Mouse (Mus musculus): Measurements from ENCODE around the gene Tulp2. TPM values are rescaled to one million over a fixed set of nuclear protein-coding genes. Genes with fewer than 3 reads are reported as not detected.

Tulp2 gene
- 0.06 TPM for polyA plus RNA-seq (2012; fragmentation: generic; extraction: Trizol)

- H3K4me3 ChIP-seq: no peak within 1 kb of the TSS
- H3K4me2 ChIP-seq (ENCODE audit: low read depth): no peak within 1 kb of the TSS
- H3ac ChIP-seq (ENCODE audit: control insufficient read depth, insufficient read length): no peak within 1 kb of the TSS
- TF ChIP-seq USF1 (IDR thresholded peaks at IDR 0.05; ENCODE audit: low read depth) (peak; percentile 36), TCF12 (IDR thresholded peaks at IDR 0.05; ENCODE audit: insufficient read depth, poor library complexity, severe bottlenecking) (no peak)
- no peaks in the 10 kb centered on the region for H3K36me3 ChIP-seq (ENCODE audit: control insufficient read depth, insufficient read depth)
- no peaks in the 10 kb centered on the region for H3K79me2 ChIP-seq (ENCODE audit: control insufficient read depth, insufficient read depth)
- H3K27me3 ChIP-seq (ENCODE audit: control insufficient read depth, insufficient read depth, insufficient read length): no peaks in the 10 kb centered on the region
Measured at GRCm38 (mm10) chr7:45481374-45481927, at the start of gene Tulp2. TSS of gene Tulp2 (plus strand) at chr7:45481877.

GRCm38 (mm10) chr7:45433835-45434202 is 47.9 kb upstream of the Tulp2 start:
- peak overlapping the region; percentile 96 for H3K4me2 ChIP-seq (ENCODE audit: low read depth)
- no peak for TF ChIP-seq MAX (IDR thresholded peaks at IDR 0.05; ENCODE audit: low read depth)
- no peak for TF ChIP-seq CEBPB (IDR thresholded peaks at IDR 0.05; ENCODE audit: insufficient read depth, poor library complexity, severe bottlenecking)
- H3ac ChIP-seq (ENCODE audit: control insufficient read depth, insufficient read length): peak overlapping the region; percentile 15
- H3K4me3 ChIP-seq: peak overlapping the region; percentile 92
- H3K79me2 ChIP-seq (ENCODE audit: control insufficient read depth, insufficient read depth): peaks cover 62% of the 10 kb centered on the region
- H3K36me3 ChIP-seq (ENCODE audit: control insufficient read depth, insufficient read depth): peaks cover 9% of the 10 kb centered on the region
- no peaks in the 10 kb centered on the region for H3K27me3 ChIP-seq (ENCODE audit: control insufficient read depth, insufficient read depth, insufficient read length)

GRCm38 (mm10) chr7:45434203-45435015 is 47.3 kb upstream of the Tulp2 start, which contains the start of gene Gys1:
TSS of gene Gys1 (plus strand) at chr7:45434844.
- Histone ChIP-seq H3K36me3 (ENCODE audit: control insufficient read depth, insufficient read depth) (peaks cover 7% of the 10 kb centered on the region), H3K79me2 (ENCODE audit: control insufficient read depth, insufficient read depth) (peaks cover 62% of the 10 kb centered on the region), H3ac (ENCODE audit: control insufficient read depth, insufficient read length) (peak within 1 kb of the TSS; percentile 15), H3K4me3 (peak within 1 kb of the TSS; percentile 92), H3K4me2 (ENCODE audit: low read depth) (peak within 1 kb of the TSS; percentile 96), H3K27me3 (ENCODE audit: control insufficient read depth, insufficient read depth, insufficient read length) (no peaks in the 10 kb centered on the region)
- TF ChIP-seq MAX (IDR thresholded peaks at IDR 0.05; ENCODE audit: low read depth) (no peak), REST (IDR thresholded peaks at IDR 0.05; ENCODE audit: insufficient read depth, insufficient read length) (no peak), USF1 (IDR thresholded peaks at IDR 0.05; ENCODE audit: low read depth) (no peak), TCF12 (IDR thresholded peaks at IDR 0.05; ENCODE audit: insufficient read depth, poor library complexity, severe bottlenecking) (no peak), POLR2A (IDR thresholded peaks at IDR 0.05; ENCODE audit: insufficient read length, low read depth) (peak; percentile 84), MYOD1 (IDR thresholded peaks at IDR 0.05; ENCODE audit: control insufficient read depth in 1 of 3, insufficient read length in 2 of 3, low read depth in 2 of 3) (peak in 1 of 3 experiments; percentile 71), POLR2AphosphoS2 (IDR thresholded peaks at IDR 0.05; ENCODE audit: insufficient read length, low read depth) (peak; percentile 81), MYOG (IDR thresholded peaks at IDR 0.05; ENCODE audit: control insufficient read depth in 1 of 3, insufficient read depth in 1 of 3, insufficient read length in 2 of 3, low read depth in 2 of 3) (peak in 1 of 3 experiments; percentile 73), CEBPB (IDR thresholded peaks at IDR 0.05; ENCODE audit: insufficient read depth, poor library complexity, severe bottlenecking) (peak; percentile 86), E2F4 (IDR thresholded peaks at IDR 0.05; ENCODE audit: insufficient read depth) (no peak), SRF (IDR thresholded peaks at IDR 0.05; ENCODE audit: control insufficient read depth, insufficient read length, low read depth) (peak; percentile 93)

- Histone ChIP-seq H3K4me3 (peak overlapping the region; percentile 92), H3K79me2 (ENCODE audit: control insufficient read depth, insufficient read depth) (peaks cover 62% of the 10 kb centered on the region), H3K27me3 (ENCODE audit: control insufficient read depth, insufficient read depth, insufficient read length) (no peaks in the 10 kb centered on the region), H3K4me2 (ENCODE audit: low read depth) (peak overlapping the region; percentile 96), H3ac (ENCODE audit: control insufficient read depth, insufficient read length) (peak overlapping the region; percentile 15), H3K36me3 (ENCODE audit: control insufficient read depth, insufficient read depth) (peaks cover 11% of the 10 kb centered on the region)
- no peak for TF ChIP-seq SRF (IDR thresholded peaks at IDR 0.05; ENCODE audit: control insufficient read depth, insufficient read length, low read depth)
- TF ChIP-seq MYOD1 (IDR thresholded peaks at IDR 0.05; ENCODE audit: control insufficient read depth in 1 of 3, insufficient read length in 2 of 3, low read depth in 2 of 3): no peak
- TF ChIP-seq POLR2A (IDR thresholded peaks at IDR 0.05; ENCODE audit: insufficient read length, low read depth): no peak
- TF ChIP-seq REST (IDR thresholded peaks at IDR 0.05; ENCODE audit: insufficient read depth, insufficient read length): no peak
- TF ChIP-seq MYOG (IDR thresholded peaks at IDR 0.05; ENCODE audit: control insufficient read depth in 1 of 3, insufficient read depth in 1 of 3, insufficient read length in 2 of 3, low read depth in 2 of 3): no peak
- TF ChIP-seq POLR2AphosphoS2 (IDR thresholded peaks at IDR 0.05; ENCODE audit: insufficient read length, low read depth): no peak
- TF ChIP-seq USF1 (IDR thresholded peaks at IDR 0.05; ENCODE audit: low read depth): no peak
- TF ChIP-seq TCF12 (IDR thresholded peaks at IDR 0.05; ENCODE audit: insufficient read depth, poor library complexity, severe bottlenecking): no peak
- TF ChIP-seq CEBPB (IDR thresholded peaks at IDR 0.05; ENCODE audit: insufficient read depth, poor library complexity, severe bottlenecking): no peak
- TF ChIP-seq TCF3 (IDR thresholded peaks at IDR 0.05; ENCODE audit: insufficient read length, low read depth): no peak
- no peak for TF ChIP-seq E2F4 (IDR thresholded peaks at IDR 0.05; ENCODE audit: insufficient read depth)
- no peak for TF ChIP-seq MAX (IDR thresholded peaks at IDR 0.05; ENCODE audit: low read depth)
Measured at GRCm38 (mm10) chr7:45435038-45435437, 46.6 kb upstream of the Tulp2 start.

GRCm38 (mm10) chr7:45436444-45436843 is 45.2 kb upstream of the Tulp2 start:
- H3ac ChIP-seq (ENCODE audit: control insufficient read depth, insufficient read length): no peak overlapping the region
- no peaks in the 10 kb centered on the region for H3K27me3 ChIP-seq (ENCODE audit: control insufficient read depth, insufficient read depth, insufficient read length)
- peak overlapping the region; percentile 92 for H3K4me3 ChIP-seq
- peaks cover 55% of the 10 kb centered on the region for H3K79me2 ChIP-seq (ENCODE audit: control insufficient read depth, insufficient read depth)
- TF ChIP-seq POLR2AphosphoS2 (IDR thresholded peaks at IDR 0.05; ENCODE audit: insufficient read length, low read depth) (no peak), REST (IDR thresholded peaks at IDR 0.05; ENCODE audit: insufficient read depth, insufficient read length) (no peak), SRF (IDR thresholded peaks at IDR 0.05; ENCODE audit: control insufficient read depth, insufficient read length, low read depth) (no peak), MYOD1 (IDR thresholded peaks at IDR 0.05; ENCODE audit: control insufficient read depth in 1 of 3, insufficient read length in 2 of 3, low read depth in 2 of 3) (no peak), POLR2A (IDR thresholded peaks at IDR 0.05; ENCODE audit: insufficient read length, low read depth) (no peak), TCF3 (IDR thresholded peaks at IDR 0.05; ENCODE audit: insufficient read length, low read depth) (no peak), MAX (IDR thresholded peaks at IDR 0.05; ENCODE audit: low read depth) (no peak), E2F4 (IDR thresholded peaks at IDR 0.05; ENCODE audit: insufficient read depth) (no peak), CEBPB (IDR thresholded peaks at IDR 0.05; ENCODE audit: insufficient read depth, poor library complexity, severe bottlenecking) (no peak), USF1 (IDR thresholded peaks at IDR 0.05; ENCODE audit: low read depth) (no peak), MYOG (IDR thresholded peaks at IDR 0.05; ENCODE audit: control insufficient read depth in 1 of 3, insufficient read depth in 1 of 3, insufficient read length in 2 of 3, low read depth in 2 of 3) (no peak), TCF12 (IDR thresholded peaks at IDR 0.05; ENCODE audit: insufficient read depth, poor library complexity, severe bottlenecking) (no peak)
- H3K36me3 ChIP-seq (ENCODE audit: control insufficient read depth, insufficient read depth): peaks cover 21% of the 10 kb centered on the region
- H3K4me2 ChIP-seq (ENCODE audit: low read depth): peak overlapping the region; percentile 96
